8 mouse cellular contexts compared by ENCODE assay signal in genomic region chr13:108044222-108044941, GRCm38 (mm10). TPM values are rescaled to one million over a fixed set of nuclear protein-coding genes. Genes with fewer than 3 reads are reported as not detected.
DNase-seq lines count a peak whose midpoint lies in the region; ATAC-seq lines count a peak whose summit lies in the region.

Gene Smim15 (plus strand): TSS chr13:108044446.

- no peaks in the 10 kb centered on the region for H3K36me3 ChIP-seq in intestine, embryonic 16.5 days (ENCODE audit: control insufficient read depth, insufficient read depth, low read length)

- intact Hi-C loops in left cerebral cortex, postnatal 25 days (cut with DNase I): loop anchor here (1.0 to 10.0 kb wide), 4 partner anchors 108 to 582 kb away; no protein-coding TSS in a partner anchor

- H3K9me3 ChIP-seq in intestine, embryonic 16.5 days (ENCODE audit: control insufficient read depth, low read length): no peaks in the 10 kb centered on the region

- peaks cover 15% of the 10 kb centered on the region for H3K4me1 ChIP-seq in intestine, embryonic 16.5 days (ENCODE audit: control insufficient read depth, insufficient read depth, low read length)

- peak within 1 kb of the TSS; percentile 70 for H3K4me2 ChIP-seq in intestine, embryonic 16.5 days (ENCODE audit: low read depth, low read length)

- H3K27me3 ChIP-seq in intestine, embryonic 16.5 days (replicated peaks; ENCODE audit: control insufficient read depth, insufficient read depth, low read length): no peaks in the 10 kb centered on the region

- peak; percentile 95 for DNase-seq in adrenal gland, postnatal 10 days
- DNase-seq in embryo, embryonic 9.5 days (ENCODE audit: extremely low spot score): peak; percentile 93
- DNase-seq in gastrocnemius, postnatal 4 days (ENCODE audit: low spot score in 2 of 2): peak; percentile 77 to 91
- peak; percentile 84 to 92 for DNase-seq in left cerebral cortex, postnatal 25 days (ENCODE audit: low spot score in 2 of 2)
- peak; percentile 89 for DNase-seq in mesoderm, embryonic 11.5 days (ENCODE audit: low read depth, low spot score)
- peak; percentile 88 for DNase-seq in right cerebral cortex, postnatal 25 days
- peak; percentile 85 to 90 for DNase-seq in urinary bladder, postnatal 4 days (ENCODE audit: low spot score in 2 of 2)

- peak within 1 kb of the TSS; percentile 96 for H3K27ac ChIP-seq in intestine, embryonic 16.5 days (ENCODE audit: low read length)

- H3K4me3 ChIP-seq in intestine, embryonic 16.5 days (ENCODE audit: low read length): peak within 1 kb of the TSS; percentile 86

- under 1% methylated on average over 61 of the region's 71 CpGs for WGBS in intestine, embryonic 16.5 days

- H3K9ac ChIP-seq in intestine, embryonic 16.5 days (ENCODE audit: low read depth, low read length): peak within 1 kb of the TSS; percentile 98

- peak; percentile 96 for ATAC-seq in intestine, embryonic 16.5 days

RNA-seq across cellular contexts. Expression of gene Smim15, which starts in this region (rescaled TPM):
- 10 to 100 TPM; 35.3 to 39.3 TPM for total RNA-seq in adrenal gland, postnatal 10 days (2021)
- 10 to 100 TPM; 27.6 to 28.5 TPM for total RNA-seq in gastrocnemius, postnatal 4 days (2021)
- 47.4 and 50.6 TPM in 2 replicates for polyA plus RNA-seq in intestine, embryonic 16.5 days (2015; fragmentation: Nextera tagmentation; extraction: Ambion mirVana)
- total RNA-seq in left cerebral cortex, postnatal 25 days (2021): 10 to 100 TPM; 42.3 to 45.2 TPM

Comparison
In these comparisons a context has a peak if more than half of its experiments do, and no peak if none do; other contexts are left out.
1. Peak in every context shown above with its lines: DNase-seq, ATAC-seq, H3K4me3 ChIP-seq and H3K27ac ChIP-seq.